Mouse (Mus musculus) brain, adult 10 weeks (tissue): Measurements from ENCODE around the gene Itgal. TPM values are rescaled to one million over a fixed set of nuclear protein-coding genes. Genes with fewer than 3 reads are reported as not detected.

ENCODE experiments used
- polyA plus RNA-seq: library from polyadenylated mRNA; stranded (reverse); fragments of 350-450 nt; fragmentation: Illumina TruSeq; extraction: RNeasy Lipid Tissue Mini Kit (QIAGEN cat#74804); gene quantifications from one replicate; pipeline ENCODE4 v1.2.3, GENCODE M21; 2015; ENCODE audit warnings: low read depth, low replicate concordance

Itgal gene
- polyA plus RNA-seq: 0.46 TPM

GRCm38 (mm10) chr7:127296098-127296497, at the start of gene Itgal:
Gene Itgal (plus strand): TSS chr7:127296260.

GRCm38 (mm10) chr7:127260309-127261111, 35.5 kb upstream of the Itgal start, which contains the start of gene Dctpp1:
Gene Dctpp1 (minus strand): TSS chr7:127260709.

GRCm38 (mm10) chr7:127273925-127274789, 21.9 kb upstream of the Itgal start, which contains the start of gene Sephs2:
Gene Sephs2 (minus strand): TSS chr7:127274055.

DNA sequence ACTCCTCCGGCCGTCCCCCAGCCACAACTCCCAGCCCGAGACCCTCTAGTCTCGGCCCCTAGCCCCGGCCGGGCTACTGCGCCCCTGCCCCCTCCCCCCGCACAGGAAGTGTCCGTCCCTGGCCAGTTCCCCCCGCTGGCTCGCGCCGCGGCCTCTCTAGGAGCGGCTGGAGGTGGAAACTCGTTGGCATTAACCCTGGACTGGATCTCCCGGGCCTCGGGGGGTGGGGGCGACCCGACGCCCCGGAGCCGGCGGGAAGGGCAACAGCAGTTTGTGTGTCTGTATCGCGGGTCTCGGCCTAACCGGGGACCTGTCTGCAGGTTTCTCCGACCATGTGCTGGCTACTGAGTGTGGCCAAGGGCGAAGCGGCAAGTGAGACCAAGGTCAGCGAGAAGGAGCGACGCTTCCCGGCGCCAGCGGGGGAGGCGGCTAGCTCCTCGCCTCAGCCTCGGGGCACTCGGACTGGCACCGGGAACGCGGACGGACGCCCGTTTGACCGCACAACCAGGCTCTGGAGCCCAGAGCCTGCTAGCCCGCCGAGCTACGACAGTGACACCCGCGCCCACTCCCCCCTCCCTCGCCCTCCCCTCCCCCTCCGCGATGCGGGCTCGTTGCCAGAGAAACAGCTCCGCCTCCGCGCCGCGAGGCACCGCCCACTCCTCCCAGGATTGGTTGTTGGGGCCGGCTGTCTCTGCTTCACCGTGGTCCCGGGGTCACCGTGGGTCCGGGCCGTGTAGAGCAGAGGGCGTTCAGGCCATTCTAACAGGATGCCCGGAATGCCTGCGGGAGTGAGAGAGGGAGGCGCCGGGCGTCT, 49.7 kb downstream of the Itgal start, which contains the start of gene Zfp768:
Gene Zfp768 (minus strand): TSS at position 78 of the 814 bp plus-strand sequence.

DNA sequence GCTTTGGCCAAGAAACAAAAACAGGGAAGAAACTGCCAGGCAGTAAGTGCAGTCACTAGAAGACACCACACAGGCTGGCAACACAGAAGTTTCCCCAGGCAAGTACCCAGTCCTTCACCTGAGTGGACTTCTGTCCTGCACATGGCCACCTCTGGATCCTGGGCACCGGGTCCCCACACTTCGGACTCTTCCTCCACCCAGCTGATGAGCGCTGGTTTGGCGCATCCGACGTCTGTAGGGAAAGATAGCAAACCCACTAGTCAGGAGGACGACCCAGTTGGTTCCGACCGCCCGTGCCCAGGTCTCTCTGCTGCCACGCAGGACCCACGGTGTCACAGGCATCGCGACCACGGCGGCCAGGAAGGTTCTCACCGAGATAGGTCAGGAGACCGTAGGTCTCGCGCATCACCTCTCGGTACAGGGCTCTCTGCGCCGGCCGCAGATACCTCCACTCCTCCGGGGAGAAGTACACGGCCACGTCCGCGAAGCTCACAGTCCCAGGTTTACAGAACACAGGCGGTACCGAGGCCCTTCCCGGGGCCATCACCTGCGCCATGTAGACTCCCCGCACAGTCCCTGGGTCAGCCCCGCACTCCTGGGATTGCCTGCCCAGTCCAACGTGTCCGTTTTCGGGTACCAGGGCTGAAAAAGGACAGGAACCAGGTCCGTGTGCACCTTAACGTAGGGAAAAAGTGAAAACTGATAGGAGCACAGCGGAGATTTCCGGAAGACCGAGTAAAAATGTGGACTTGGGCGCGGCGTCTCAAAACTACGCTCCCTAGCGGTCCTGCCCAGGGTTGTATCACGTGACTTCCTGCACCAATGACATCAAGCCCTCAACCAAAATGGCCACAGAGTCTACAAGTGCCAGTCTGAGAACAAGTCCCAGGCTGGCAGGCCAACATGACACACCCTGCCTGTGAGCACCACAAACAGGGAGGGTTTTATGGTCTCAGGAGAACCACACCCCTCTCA, 79.5 kb downstream of the Itgal start, which contains the start of gene Zfp747:
Gene Zfp747 (minus strand): TSS at position 780 of the 975 bp plus-strand sequence.

Other genes with a start within 250 kb of the Itgal start
- gene Zg16, start 208.9 kb upstream of the Itgal start, polyA plus RNA-seq: not detected
- 2.3 TPM for gene AI467606, start 204.9 kb upstream of the Itgal start, polyA plus RNA-seq
- 0.36 TPM for gene Qprt, start 174.0 kb upstream of the Itgal start, polyA plus RNA-seq
- 0.21 TPM for gene Spn, start 158.4 kb upstream of the Itgal start, polyA plus RNA-seq
- 74.5 TPM for gene Cd2bp2, start 100.2 kb upstream of the Itgal start, polyA plus RNA-seq
- 53.6 TPM for gene Tbc1d10b, start 87.8 kb upstream of the Itgal start, polyA plus RNA-seq
- gene Mylpf, start 87.4 kb upstream of the Itgal start, polyA plus RNA-seq: 5.3 TPM
- gene Zfp553, start 63.2 kb upstream of the Itgal start, polyA plus RNA-seq: 14.3 TPM
- 6.4 TPM for gene Sept1, start 63.1 kb upstream of the Itgal start, polyA plus RNA-seq
- gene Zfp771, start 52.0 kb upstream of the Itgal start, polyA plus RNA-seq: 23.6 TPM
- gene Dctpp1, start 35.6 kb upstream of the Itgal start, polyA plus RNA-seq: 44.7 TPM
- gene Sephs2, start 22.2 kb upstream of the Itgal start, polyA plus RNA-seq: 35.9 TPM
- gene Zfp768, start 49.3 kb downstream of the Itgal start, polyA plus RNA-seq: 11.7 TPM
- gene Zfp747, start 79.8 kb downstream of the Itgal start, polyA plus RNA-seq: 5.3 TPM
- 2.3 TPM for gene 9130019O22Rik, start 90.9 kb downstream of the Itgal start, polyA plus RNA-seq
- gene E430018J23Rik, start 97.4 kb downstream of the Itgal start, polyA plus RNA-seq: 5.9 TPM
- gene Zfp764, start 110.6 kb downstream of the Itgal start, polyA plus RNA-seq: 5.1 TPM
- gene Zfp688, start 125.8 kb downstream of the Itgal start, polyA plus RNA-seq: 20.0 TPM
- gene Zfp689, start 152.9 kb downstream of the Itgal start, polyA plus RNA-seq: 4.0 TPM
- 26.1 TPM for gene Prr14, start 163.4 kb downstream of the Itgal start, polyA plus RNA-seq
- 44.8 TPM for gene Fbrs, start 182.9 kb downstream of the Itgal start, polyA plus RNA-seq
- gene Srcap, start 215.7 kb downstream of the Itgal start, polyA plus RNA-seq: 22.6 TPM
- gene Gm42715, start 223.3 kb downstream of the Itgal start, polyA plus RNA-seq: 11.1 TPM